Mouse (Mus musculus): ENCODE data around the gene Acsm3. TPM values are rescaled to one million over a fixed set of nuclear protein-coding genes. Genes with fewer than 3 reads are reported as not detected.
A peak's percentile ranks its signal among the peaks of the same experiment; 100 is the strongest.

Gene Acsm3
- polyA plus RNA-seq, 1 experiment from 2014 or later, result 8.3 TPM

DNA sequence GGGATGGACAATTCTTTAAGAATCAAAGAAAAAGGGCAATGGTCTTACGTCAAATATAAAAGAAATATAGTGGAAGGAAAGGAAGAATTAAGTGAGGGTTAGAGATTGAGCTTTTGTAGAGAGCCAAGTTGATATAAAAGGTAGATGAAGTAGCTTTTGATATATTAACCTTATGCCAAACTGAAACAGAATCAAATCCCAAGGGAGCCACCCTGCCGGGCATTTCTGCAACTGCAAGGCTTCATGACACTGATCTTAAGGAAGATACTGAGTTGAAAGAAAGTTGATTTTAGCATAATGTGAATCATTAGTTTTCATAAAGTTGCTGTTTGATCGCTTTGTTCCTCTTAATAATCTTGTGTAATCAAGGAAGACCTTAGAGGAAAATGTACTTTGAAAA is 28.3 kb downstream of the Acsm3 start:
- no peak overlapping the region for H3K27ac ChIP-seq (ENCODE audit: low read length)
- H3K9me3 ChIP-seq (ENCODE audit: control insufficient read depth, low read length), result no peaks in the 10 kb centered on the region
- peaks cover 9% of the 10 kb centered on the region; the same call in 1 of the 2 replicates for H3K36me3 ChIP-seq (ENCODE audit: control insufficient read depth, insufficient read depth, low read length)
- no peak overlapping the region for H3K4me3 ChIP-seq (ENCODE audit: low read length)
- ATAC-seq, result no peak
- no peaks in the 10 kb centered on the region for H3K27me3 ChIP-seq (replicated peaks; ENCODE audit: control insufficient read depth, insufficient read depth, low read length)
- no peak overlapping the region for H3K4me2 ChIP-seq (ENCODE audit: low read depth, low read length)
- no peak overlapping the region for H3K9ac ChIP-seq (ENCODE audit: low read depth, low read length)
- no peaks in the 10 kb centered on the region for H3K4me1 ChIP-seq (ENCODE audit: control insufficient read depth, insufficient read depth, low read length)
- 88% methylated on average over 3 of the region's 3 CpGs for whole genome bisulfite sequencing

DNA sequence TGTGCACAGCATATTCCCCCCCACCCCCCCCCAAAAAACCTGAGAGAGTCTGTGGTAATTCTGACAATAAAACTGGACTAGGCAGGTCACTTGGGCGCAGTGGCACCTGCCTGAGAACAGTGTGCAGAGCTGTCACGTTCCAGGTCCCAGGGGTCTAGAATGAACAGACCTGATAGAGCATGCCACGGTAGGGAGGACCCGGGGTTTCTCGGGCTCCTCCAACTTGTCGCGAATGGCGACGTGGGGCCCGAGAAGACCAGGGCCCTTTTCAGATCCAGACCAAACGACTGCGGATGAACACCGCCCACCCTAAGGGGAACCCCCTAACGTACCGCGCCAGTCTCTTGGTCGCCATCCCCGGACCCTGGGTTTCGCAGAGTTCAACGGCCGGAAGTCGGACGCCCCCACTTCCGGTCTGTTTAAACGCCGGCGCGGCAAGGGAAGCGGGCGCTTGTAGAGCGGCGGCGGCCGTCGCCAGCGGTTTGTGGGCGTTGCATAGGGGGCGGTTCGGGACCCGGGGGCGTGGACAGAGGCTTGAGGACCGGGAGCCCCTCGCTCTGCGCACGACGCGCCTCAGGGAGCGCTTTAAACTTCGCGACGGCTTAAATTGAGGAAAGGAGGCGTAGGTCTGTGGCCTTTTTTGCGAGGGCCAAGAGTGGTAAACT is 33.0 kb downstream of the Acsm3 start, which contains the start of the genes Rexo5 and Eri2:
TSS of gene Rexo5 (plus strand) at position 421 of the 665 bp plus-strand sequence.
TSS of gene Eri2 (minus strand) at position 473 of the 665 bp plus-strand sequence.
- WGBS, result under 1% methylated on average over 53 of the region's 53 CpGs
- peak; percentile 100 for ATAC-seq
- peaks cover 3% of the 10 kb centered on the region for H3K4me1 ChIP-seq (ENCODE audit: control insufficient read depth, insufficient read depth, low read length)
- H3K27me3 ChIP-seq (replicated peaks; ENCODE audit: control insufficient read depth, insufficient read depth, low read length), result no peaks in the 10 kb centered on the region
- peak within 1 kb of the TSS; percentile 77 for H3K4me3 ChIP-seq (ENCODE audit: low read length)
- H3K9me3 ChIP-seq (ENCODE audit: control insufficient read depth, low read length), result no peaks in the 10 kb centered on the region
- peak within 1 kb of the TSS; percentile 80 for H3K27ac ChIP-seq (ENCODE audit: low read length)
- H3K36me3 ChIP-seq (ENCODE audit: control insufficient read depth, insufficient read depth, low read length), result no peaks in the 10 kb centered on the region
- peak within 1 kb of the TSS; percentile 72 for H3K4me2 ChIP-seq (ENCODE audit: low read depth, low read length)
- H3K9ac ChIP-seq (ENCODE audit: low read depth, low read length), result peak within 1 kb of the TSS; percentile 84

DNA sequence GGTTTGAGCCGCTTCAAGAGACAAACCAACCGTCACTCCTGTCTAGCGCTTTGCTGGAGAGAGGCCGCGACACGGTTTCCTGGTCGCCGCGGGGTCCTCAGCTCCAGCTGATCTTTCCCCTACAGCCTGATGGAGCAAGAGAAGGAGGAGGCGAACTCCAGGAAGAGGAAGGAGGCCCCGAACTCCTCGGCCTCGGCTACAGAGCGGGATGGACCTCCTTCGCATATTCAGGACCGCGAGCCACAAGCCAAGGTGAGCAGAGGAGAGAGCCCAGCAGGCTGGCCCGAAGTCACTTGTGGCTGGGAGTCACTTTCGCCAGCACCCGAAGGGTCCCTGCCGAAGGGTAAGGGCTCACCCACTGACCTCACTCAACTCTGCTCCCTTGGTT is 33.5 kb downstream of the Acsm3 start:
- H3K36me3 ChIP-seq (ENCODE audit: control insufficient read depth, insufficient read depth, low read length), result no peaks in the 10 kb centered on the region
- peak overlapping the region; percentile 77 for H3K4me3 ChIP-seq (ENCODE audit: low read length)
- peak; percentile 83 for ATAC-seq
- H3K27me3 ChIP-seq (replicated peaks; ENCODE audit: control insufficient read depth, insufficient read depth, low read length), result no peaks in the 10 kb centered on the region
- peak overlapping the region; percentile 84 for H3K9ac ChIP-seq (ENCODE audit: low read depth, low read length)
- under 1% methylated on average over 21 of the region's 21 CpGs for WGBS
- peaks cover 3% of the 10 kb centered on the region for H3K4me1 ChIP-seq (ENCODE audit: control insufficient read depth, insufficient read depth, low read length)
- peak overlapping the region; percentile 80 for H3K27ac ChIP-seq (ENCODE audit: low read length)
- H3K4me2 ChIP-seq (ENCODE audit: low read depth, low read length), result peak overlapping the region; percentile 72
- no peaks in the 10 kb centered on the region for H3K9me3 ChIP-seq (ENCODE audit: control insufficient read depth, low read length)

DNA sequence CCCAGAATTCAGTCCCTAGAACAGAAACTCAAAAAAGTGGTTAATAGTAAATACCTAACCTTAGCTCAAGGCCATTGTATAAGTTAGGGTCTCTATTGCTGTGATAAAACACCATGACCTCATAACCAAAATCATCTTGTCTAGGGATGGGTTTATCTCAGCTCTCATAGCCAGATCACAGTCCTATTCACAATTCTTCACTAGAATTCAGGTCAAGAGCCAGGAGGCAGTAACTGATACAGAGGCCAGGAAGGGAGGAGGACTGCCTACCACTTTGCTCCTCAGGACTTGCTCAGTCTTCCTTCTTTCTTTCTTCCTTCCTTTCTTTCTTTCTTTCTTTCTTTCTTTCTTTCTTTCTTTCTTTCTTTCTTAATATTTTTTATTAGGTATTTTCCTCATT is 34.6 kb downstream of the Acsm3 start:
- Histone ChIP-seq H3K27me3 (replicated peaks; ENCODE audit: control insufficient read depth, insufficient read depth, low read length) (no peaks in the 10 kb centered on the region), H3K4me3 (ENCODE audit: low read length) (peak overlapping the region; percentile 25; the same call in 1 of the 2 replicates), H3K9ac (ENCODE audit: low read depth, low read length) (0 out of 2 replicates have a peak overlapping the region, but pooled peaks have one; percentile 29), H3K27ac (ENCODE audit: low read length) (no peak overlapping the region), H3K9me3 (ENCODE audit: control insufficient read depth, low read length) (no peaks in the 10 kb centered on the region), H3K4me1 (ENCODE audit: control insufficient read depth, insufficient read depth, low read length) (peaks cover 3% of the 10 kb centered on the region), H3K4me2 (ENCODE audit: low read depth, low read length) (peak overlapping the region; percentile 41), H3K36me3 (ENCODE audit: control insufficient read depth, insufficient read depth, low read length) (no peaks in the 10 kb centered on the region)
- ATAC-seq, result no peak

DNA sequence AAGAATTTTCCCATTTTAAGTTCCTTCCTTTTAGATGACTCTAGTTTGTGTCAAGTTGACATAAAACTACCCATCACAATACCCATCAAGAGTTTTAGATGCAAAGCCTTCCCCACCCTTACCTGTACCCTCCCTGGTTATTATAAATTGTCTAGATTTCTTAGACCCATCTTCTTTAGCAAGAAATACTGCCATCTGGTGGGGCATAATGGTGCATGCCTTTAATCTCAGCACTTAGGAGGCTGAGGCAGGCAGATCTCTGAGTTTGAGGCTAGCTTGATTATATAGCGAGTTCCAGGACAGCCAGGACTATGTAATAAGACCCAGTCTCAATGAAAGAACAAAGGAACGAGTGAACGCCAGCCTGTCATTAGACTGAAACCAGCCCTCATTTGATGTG is 39.8 kb downstream of the Acsm3 start:
- no peak for ATAC-seq
- Histone ChIP-seq H3K9me3 (ENCODE audit: control insufficient read depth, low read length) (no peaks in the 10 kb centered on the region), H3K27ac (ENCODE audit: low read length) (no peak overlapping the region), H3K4me2 (ENCODE audit: low read depth, low read length) (no peak overlapping the region), H3K4me1 (ENCODE audit: control insufficient read depth, insufficient read depth, low read length) (no peaks in the 10 kb centered on the region), H3K4me3 (ENCODE audit: low read length) (no peak overlapping the region), H3K36me3 (ENCODE audit: control insufficient read depth, insufficient read depth, low read length) (no peaks in the 10 kb centered on the region), H3K9ac (ENCODE audit: low read depth, low read length) (no peak overlapping the region), H3K27me3 (replicated peaks; ENCODE audit: control insufficient read depth, insufficient read depth, low read length) (no peaks in the 10 kb centered on the region)
- WGBS, result 95% methylated on average over 3 of the region's 3 CpGs

DNA sequence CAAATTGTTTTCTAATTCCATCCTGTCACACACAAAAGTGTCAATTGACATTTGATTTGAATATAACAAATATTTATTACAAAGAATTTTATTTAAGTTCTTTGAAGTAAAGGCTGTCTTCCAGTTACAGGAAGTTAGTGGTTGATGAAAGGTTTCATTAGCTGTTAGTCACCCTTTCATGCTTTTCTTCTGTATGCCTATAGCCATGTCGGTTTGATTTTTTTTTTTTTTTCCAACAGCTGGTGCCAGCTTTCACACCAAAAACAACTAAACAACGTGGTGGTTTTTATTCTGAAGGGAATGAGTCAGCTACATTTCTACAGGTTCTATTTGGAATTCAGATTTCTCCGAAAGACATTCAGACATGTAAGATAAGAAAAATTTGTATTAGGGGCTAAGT is 40.3 kb downstream of the Acsm3 start:
- Histone ChIP-seq H3K9ac (ENCODE audit: low read depth, low read length) (no peak overlapping the region), H3K27ac (ENCODE audit: low read length) (no peak overlapping the region), H3K4me1 (ENCODE audit: control insufficient read depth, insufficient read depth, low read length) (no peaks in the 10 kb centered on the region), H3K9me3 (ENCODE audit: control insufficient read depth, low read length) (no peaks in the 10 kb centered on the region), H3K4me2 (ENCODE audit: low read depth, low read length) (no peak overlapping the region), H3K36me3 (ENCODE audit: control insufficient read depth, insufficient read depth, low read length) (no peaks in the 10 kb centered on the region), H3K27me3 (replicated peaks; ENCODE audit: control insufficient read depth, insufficient read depth, low read length) (no peaks in the 10 kb centered on the region), H3K4me3 (ENCODE audit: low read length) (no peak overlapping the region)
- WGBS, result 80% methylated on average over 3 of the region's 3 CpGs
- ATAC-seq, result no peak

DNA sequence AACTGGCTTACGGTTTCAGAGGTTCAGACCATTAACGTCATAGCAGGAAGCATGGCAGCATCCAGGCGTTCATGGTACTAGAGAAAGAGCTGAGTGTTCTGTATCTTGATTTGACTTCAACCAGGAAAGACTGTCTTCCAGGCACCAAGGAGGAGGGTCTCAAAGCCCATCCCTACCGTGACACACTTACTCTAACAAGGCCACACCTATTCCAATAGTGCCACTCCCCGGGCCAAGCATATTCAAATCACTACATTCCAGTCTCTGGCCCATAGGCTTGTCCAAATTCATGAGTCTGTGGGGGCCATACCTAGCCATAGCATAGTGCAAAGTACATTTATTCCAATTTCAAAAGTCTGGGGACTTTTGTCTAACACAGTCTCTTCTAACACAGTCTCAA is 46.7 kb downstream of the Acsm3 start:
- Histone ChIP-seq H3K9me3 (ENCODE audit: control insufficient read depth, low read length) (no peaks in the 10 kb centered on the region), H3K4me3 (ENCODE audit: low read length) (no peak overlapping the region), H3K36me3 (ENCODE audit: control insufficient read depth, insufficient read depth, low read length) (no peaks in the 10 kb centered on the region), H3K4me2 (ENCODE audit: low read depth, low read length) (no peak overlapping the region), H3K27ac (ENCODE audit: low read length) (no peak overlapping the region), H3K9ac (ENCODE audit: low read depth, low read length) (no peak overlapping the region), H3K4me1 (ENCODE audit: control insufficient read depth, insufficient read depth, low read length) (no peaks in the 10 kb centered on the region), H3K27me3 (replicated peaks; ENCODE audit: control insufficient read depth, insufficient read depth, low read length) (no peaks in the 10 kb centered on the region)
- 95% methylated on average over 5 of the region's 5 CpGs for WGBS
- no peak for ATAC-seq

DNA sequence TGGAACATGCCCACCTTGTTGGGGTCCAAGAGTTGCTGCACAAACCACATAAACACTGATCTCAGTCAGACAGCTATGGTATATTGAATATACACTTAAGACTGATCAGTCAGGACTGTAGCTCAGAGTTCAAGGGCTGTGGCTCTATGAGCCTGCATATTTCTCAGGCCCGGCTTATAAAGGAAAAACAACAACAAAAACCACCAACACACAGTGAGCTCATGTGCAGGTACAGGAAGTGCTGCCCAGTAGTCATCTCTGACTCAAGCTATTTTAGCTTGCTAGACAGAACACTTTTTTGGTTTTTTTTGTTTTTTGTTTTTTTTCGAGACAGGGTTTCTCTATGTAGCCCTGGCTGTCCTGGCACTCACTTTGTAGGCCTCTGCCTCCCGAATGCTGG is 48.0 kb downstream of the Acsm3 start:
- WGBS, result 97% methylated on average over 3 of the region's 3 CpGs
- Histone ChIP-seq H3K27me3 (replicated peaks; ENCODE audit: control insufficient read depth, insufficient read depth, low read length) (no peaks in the 10 kb centered on the region), H3K27ac (ENCODE audit: low read length) (no peak overlapping the region), H3K9me3 (ENCODE audit: control insufficient read depth, low read length) (no peaks in the 10 kb centered on the region), H3K4me2 (ENCODE audit: low read depth, low read length) (no peak overlapping the region), H3K36me3 (ENCODE audit: control insufficient read depth, insufficient read depth, low read length) (no peaks in the 10 kb centered on the region), H3K9ac (ENCODE audit: low read depth, low read length) (no peak overlapping the region), H3K4me1 (ENCODE audit: control insufficient read depth, insufficient read depth, low read length) (no peaks in the 10 kb centered on the region), H3K4me3 (ENCODE audit: low read length) (no peak overlapping the region)
- ATAC-seq, result no peak

DNA sequence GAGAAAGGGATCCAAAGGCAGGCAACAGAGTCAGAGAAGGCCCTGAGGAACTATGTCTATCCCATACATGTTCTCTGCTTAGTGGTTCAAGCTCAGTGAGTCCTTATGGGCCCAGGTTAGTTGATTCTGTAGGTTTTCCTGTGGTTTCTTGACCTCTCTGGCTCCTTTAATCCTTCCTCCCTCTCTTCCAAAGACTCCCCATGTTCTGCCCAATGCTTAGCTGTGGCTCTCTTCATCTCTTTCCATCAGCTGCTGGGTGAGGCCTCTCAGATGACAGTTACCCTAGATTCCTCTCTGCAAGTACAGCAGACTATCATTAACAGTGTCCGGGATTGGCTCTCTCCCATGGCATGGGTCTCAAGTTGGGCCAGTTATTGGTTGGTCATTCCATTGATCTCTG is 74.6 kb downstream of the Acsm3 start:
- Histone ChIP-seq H3K4me1 (ENCODE audit: control insufficient read depth, insufficient read depth, low read length) (no peaks in the 10 kb centered on the region), H3K27me3 (replicated peaks; ENCODE audit: control insufficient read depth, insufficient read depth, low read length) (no peaks in the 10 kb centered on the region), H3K4me3 (ENCODE audit: low read length) (no peak overlapping the region), H3K4me2 (ENCODE audit: low read depth, low read length) (no peak overlapping the region), H3K9me3 (ENCODE audit: control insufficient read depth, low read length) (no peaks in the 10 kb centered on the region), H3K27ac (ENCODE audit: low read length) (no peak overlapping the region), H3K9ac (ENCODE audit: low read depth, low read length) (no peak overlapping the region), H3K36me3 (ENCODE audit: control insufficient read depth, insufficient read depth, low read length) (no peaks in the 10 kb centered on the region)
- 92% methylated on average over 1 of the region's 1 CpGs for WGBS
- ATAC-seq, result no peak
